Mouse (Mus musculus): ENCODE results near the gene Gnat2. TPM values are rescaled to one million over a fixed set of nuclear protein-coding genes. Genes with fewer than 3 reads are reported as not detected.

Gnat2 gene
- 0.44 and 0.86 TPM in 2 replicates for polyA plus RNA-seq (2016; fragmentation: Nextera tagmentation; extraction: Ambion mirVana)

DNA sequence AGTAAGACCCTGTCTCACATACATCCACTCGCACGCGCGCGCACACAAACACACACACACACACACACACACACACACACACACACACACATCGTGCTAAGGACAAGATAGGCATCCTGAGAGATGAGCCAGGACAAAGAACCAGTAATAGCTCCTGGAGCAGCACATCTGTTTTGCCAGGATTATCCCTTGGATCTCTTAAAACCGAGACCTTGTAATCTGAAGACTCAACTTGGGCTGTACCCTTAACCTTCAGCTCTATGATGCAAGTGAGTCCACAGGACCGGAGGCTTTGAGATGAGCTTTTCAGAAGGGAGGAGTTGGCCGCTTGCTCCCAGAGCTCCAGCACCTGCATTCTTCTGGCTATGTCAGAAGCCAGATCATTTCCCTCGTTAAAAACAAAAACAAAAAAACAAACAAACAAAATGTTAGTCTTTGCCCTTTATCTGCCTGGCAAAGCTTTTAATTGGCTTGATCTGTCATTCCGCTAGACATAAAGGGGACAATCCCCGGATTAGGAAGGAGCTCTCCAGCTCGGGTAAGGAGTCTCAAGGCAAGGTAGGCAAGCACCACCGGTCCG lies at the start of gene Gnat2:
Gene Gnat2 (plus strand): TSS at position 254 of the 580 bp plus-strand sequence.
- Histone ChIP-seq H3K4me1 (no peaks in the 10 kb centered on the region; the same call in 1 of the 2 replicates), H3K9me3 (no peaks in the 10 kb centered on the region), H3K36me3 (replicated peaks) (no peaks in the 10 kb centered on the region), H3K4me2 (no peak within 1 kb of the TSS), H3K4me3 (replicated peaks) (no peak within 1 kb of the TSS), H3K9ac (no peak within 1 kb of the TSS), H3K27ac (no peak within 1 kb of the TSS), H3K27me3 (peaks cover 20% of the 10 kb centered on the region; the same call in 1 of the 2 replicates)
- WGBS, result 55% methylated on average over 15 of the region's 15 CpGs
- ATAC-seq (ENCODE audit: low FRiP score), result no peak

DNA sequence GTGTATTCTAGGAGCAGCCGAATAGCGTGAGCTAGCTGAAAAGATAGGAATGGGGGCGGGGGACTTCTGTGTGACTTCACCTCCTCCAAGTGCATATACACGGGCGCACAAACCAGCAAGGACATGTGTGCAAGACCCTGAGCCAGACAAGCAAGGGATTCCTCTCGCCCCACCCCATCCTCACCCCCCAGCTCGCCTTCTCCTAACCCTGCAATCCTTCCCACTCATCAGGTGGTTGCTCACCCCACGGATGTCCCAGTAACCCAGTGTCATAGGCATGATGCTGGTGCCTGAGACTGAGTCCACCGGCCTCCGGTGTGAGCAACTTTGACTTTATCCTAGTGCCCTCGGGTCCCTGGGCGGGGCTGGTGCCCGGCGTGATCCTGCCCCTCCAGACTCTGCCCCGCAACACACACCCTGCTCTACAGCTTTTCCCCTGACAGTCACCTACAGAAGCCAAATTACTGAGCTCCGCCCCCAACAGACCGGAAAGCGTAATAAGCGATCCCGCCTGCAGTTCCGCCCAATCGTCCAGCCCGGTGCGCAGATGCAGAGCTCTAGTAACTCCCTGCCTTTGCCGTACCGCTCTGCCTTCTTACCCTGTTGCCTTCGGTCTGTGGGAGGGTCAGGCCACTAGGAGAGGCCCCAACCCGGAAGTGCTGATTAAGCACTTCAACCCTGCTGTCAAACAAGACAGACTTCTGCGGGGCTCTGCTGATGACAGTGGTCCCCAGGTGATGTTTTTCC lies 48.0 kb upstream of the Gnat2 start, which contains the start of gene Gstm4:
Gene Gstm4 (minus strand): TSS at position 501 of the 747 bp plus-strand sequence.
- Histone ChIP-seq H3K4me1 (peaks cover 11% of the 10 kb centered on the region), H3K4me3 (replicated peaks) (peak within 1 kb of the TSS; percentile 52), H3K9me3 (no peaks in the 10 kb centered on the region), H3K36me3 (replicated peaks) (no peaks in the 10 kb centered on the region), H3K4me2 (peak within 1 kb of the TSS; percentile 84), H3K27me3 (no peaks in the 10 kb centered on the region), H3K27ac (0 out of 2 replicates have a peak within 1 kb of the TSS, but pooled peaks have one; percentile 32), H3K9ac (peak within 1 kb of the TSS; percentile 63)
- WGBS, result 10% methylated on average over 29 of the region's 29 CpGs
- ATAC-seq (ENCODE audit: low FRiP score), result peak; percentile 85

DNA sequence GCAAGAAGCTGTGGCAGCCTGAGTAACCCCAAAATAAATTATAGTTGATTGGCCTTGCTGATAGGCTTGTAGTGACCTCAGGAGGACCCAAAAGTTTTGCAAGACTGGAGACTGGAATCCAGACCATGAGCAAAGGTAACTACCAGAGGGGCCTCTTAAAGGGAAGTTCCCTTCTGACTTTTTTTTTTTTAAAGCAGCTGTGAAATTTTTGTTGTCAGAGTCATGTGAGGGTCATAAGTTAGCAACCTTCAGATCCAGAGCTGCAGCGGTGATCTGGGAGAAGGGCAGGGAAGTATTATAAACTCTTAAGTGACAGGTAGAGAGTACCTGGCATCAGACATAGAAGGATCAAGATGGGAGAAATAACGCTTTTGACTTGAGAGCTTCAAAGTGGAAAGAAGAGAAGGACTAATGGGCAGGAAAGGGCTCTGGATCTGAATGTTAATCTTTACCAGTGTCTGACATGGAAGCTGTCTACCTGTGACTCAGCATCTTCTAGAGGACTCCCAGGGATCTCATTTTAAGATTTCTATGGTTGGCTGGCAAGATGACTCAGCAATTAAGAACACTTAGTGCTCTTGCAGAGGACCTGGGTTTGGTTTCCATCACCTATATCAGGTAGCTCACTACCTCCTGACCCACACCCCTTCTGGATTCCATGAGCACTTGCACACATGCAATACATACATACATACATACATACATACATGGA lies 45.5 kb upstream of the Gnat2 start:
- Histone ChIP-seq H3K4me3 (replicated peaks) (no peak overlapping the region), H3K27me3 (no peaks in the 10 kb centered on the region), H3K4me2 (no peak overlapping the region), H3K9me3 (no peaks in the 10 kb centered on the region), H3K36me3 (replicated peaks) (no peaks in the 10 kb centered on the region), H3K9ac (no peak overlapping the region), H3K27ac (no peak overlapping the region), H3K4me1 (peaks cover 11% of the 10 kb centered on the region)
- 94% methylated on average over 2 of the region's 2 CpGs for WGBS
- no peak for ATAC-seq (ENCODE audit: low FRiP score)

DNA sequence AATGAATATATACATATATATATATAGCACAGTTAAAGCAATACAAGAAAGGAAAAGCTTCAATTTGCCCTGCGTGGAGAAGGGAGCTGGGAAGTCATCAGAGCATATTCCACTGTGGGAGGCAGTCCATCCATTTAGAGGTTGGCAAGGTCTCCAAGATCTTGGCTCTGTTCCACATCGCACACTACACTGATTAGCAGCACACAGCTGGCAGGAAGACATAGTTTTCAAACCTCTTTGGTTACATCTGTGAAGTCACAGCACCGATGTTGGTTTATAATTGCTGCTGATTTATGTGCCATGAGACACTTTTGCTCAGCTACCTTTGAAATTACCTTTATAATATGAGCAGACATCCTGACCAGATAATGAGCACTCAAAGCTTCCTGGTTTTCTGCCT lies 44.3 kb upstream of the Gnat2 start:
- 83% methylated on average over 3 of the region's 3 CpGs for WGBS
- Histone ChIP-seq H3K36me3 (replicated peaks) (no peaks in the 10 kb centered on the region), H3K27me3 (no peaks in the 10 kb centered on the region), H3K27ac (no peak overlapping the region), H3K4me1 (peaks cover 11% of the 10 kb centered on the region), H3K4me3 (replicated peaks) (no peak overlapping the region), H3K9me3 (no peaks in the 10 kb centered on the region), H3K9ac (no peak overlapping the region), H3K4me2 (no peak overlapping the region)
- no peak for ATAC-seq (ENCODE audit: low FRiP score)

DNA sequence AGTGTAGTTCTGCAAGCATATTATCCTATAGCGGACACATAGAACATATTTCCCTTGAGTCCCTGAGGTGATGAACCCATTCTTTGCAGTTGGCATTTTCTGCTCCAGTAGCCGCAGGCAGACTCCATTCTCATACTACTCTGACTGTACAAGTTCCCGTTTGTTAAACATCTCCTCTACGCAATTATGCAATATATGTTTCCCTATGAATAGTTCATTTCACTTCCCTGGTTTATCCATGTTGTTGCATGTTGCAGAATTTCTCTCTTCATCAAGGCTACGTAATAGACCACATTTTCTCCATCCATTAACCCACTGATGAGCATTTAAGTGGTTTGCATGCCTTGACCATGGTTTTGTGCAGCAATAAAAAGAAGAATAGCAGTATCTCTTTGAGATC lies 42.1 kb upstream of the Gnat2 start:
- Histone ChIP-seq H3K4me2 (no peak overlapping the region), H3K4me1 (no peaks in the 10 kb centered on the region), H3K9me3 (no peaks in the 10 kb centered on the region), H3K27me3 (no peaks in the 10 kb centered on the region), H3K9ac (no peak overlapping the region), H3K4me3 (replicated peaks) (no peak overlapping the region), H3K36me3 (replicated peaks) (no peaks in the 10 kb centered on the region), H3K27ac (no peak overlapping the region)
- ATAC-seq (ENCODE audit: low FRiP score), result no peak
- WGBS, result 94% methylated on average over 5 of the region's 5 CpGs

DNA sequence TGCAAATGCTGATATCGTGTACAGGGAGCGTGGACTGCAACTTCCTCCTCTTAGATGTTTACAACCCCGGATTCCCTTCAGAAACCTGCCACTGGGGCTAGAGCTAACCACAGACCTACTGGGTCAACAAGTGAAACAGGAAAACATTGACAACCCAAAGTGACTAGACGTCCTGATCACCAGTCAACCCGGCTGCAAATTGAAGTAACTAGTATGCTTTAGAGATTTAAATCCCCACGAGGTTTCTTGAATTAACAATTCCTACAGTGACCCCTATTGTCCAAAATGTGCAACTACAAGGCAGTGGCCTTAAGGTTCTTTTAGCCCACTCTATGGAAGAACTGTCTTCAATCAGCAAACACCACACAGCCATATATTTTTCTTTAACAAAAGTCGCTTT lies 31.2 kb upstream of the Gnat2 start:
- 25% methylated on average over 7 of the region's 7 CpGs for WGBS
- no peak overlapping the region for H3K9ac ChIP-seq
- no peaks in the 10 kb centered on the region for H3K36me3 ChIP-seq (replicated peaks)
- H3K4me3 ChIP-seq (replicated peaks), result no peak overlapping the region
- H3K4me2 ChIP-seq, result no peak overlapping the region
- H3K9me3 ChIP-seq, result no peaks in the 10 kb centered on the region
- H3K27ac ChIP-seq, result no peak overlapping the region
- H3K4me1 ChIP-seq, result peaks cover 3% of the 10 kb centered on the region; the same call in 1 of the 2 replicates
- H3K27me3 ChIP-seq, result no peaks in the 10 kb centered on the region; the same call in 1 of the 2 replicates
- ATAC-seq (ENCODE audit: low FRiP score), result peak; percentile 36; the same call in 1 of the 2 replicates

DNA sequence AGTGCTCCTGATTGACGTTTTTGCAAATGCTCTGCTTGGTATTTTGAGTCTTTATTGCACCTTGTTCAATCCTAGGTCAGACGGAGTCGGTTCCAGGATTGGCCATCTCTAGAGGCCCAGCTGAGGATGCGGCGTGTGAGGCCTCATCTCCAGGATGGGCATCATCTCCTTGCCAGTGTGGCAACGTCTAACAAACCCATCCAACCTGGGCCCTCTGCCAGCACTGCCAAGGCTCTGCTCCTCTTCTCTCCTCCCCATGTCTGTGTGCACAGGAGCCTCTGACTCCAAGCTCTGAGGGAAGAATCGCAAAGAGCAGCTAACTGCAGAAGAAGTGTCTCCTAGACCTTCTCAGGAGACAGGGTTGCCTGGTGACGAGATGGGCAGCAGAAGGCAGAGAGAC lies 29.9 kb upstream of the Gnat2 start:
- Histone ChIP-seq H3K4me3 (replicated peaks) (no peak overlapping the region), H3K4me2 (no peak overlapping the region), H3K4me1 (peaks cover 3% of the 10 kb centered on the region; the same call in 1 of the 2 replicates), H3K36me3 (replicated peaks) (no peaks in the 10 kb centered on the region), H3K27ac (no peak overlapping the region), H3K9ac (no peak overlapping the region), H3K9me3 (no peaks in the 10 kb centered on the region), H3K27me3 (no peaks in the 10 kb centered on the region; the same call in 1 of the 2 replicates)
- 90% methylated on average over 8 of the region's 8 CpGs for WGBS
- no peak for ATAC-seq (ENCODE audit: low FRiP score)

DNA sequence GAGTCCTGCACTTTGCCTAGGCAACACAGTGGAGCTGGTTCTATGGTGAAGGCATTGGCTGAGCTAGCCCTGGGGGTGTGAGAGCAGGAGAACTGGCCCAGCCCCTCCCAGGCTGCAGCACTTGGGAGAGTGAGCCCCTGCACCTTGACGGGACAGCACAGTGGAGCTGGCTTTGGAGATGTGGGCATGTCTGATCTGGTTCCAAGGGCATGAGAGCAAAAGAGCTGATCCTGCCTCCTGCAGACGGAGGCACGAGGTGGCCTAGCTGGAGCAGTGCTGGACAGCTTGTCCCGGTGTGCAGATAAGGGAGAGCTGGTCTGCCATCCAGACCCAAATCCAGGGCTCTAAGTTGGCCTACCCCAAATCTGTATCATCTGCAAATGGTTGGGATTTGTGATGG lies 27.9 kb upstream of the Gnat2 start:
- Histone ChIP-seq H3K9me3 (no peaks in the 10 kb centered on the region), H3K36me3 (replicated peaks) (no peaks in the 10 kb centered on the region), H3K4me2 (no peak overlapping the region), H3K27ac (no peak overlapping the region), H3K4me3 (replicated peaks) (no peak overlapping the region), H3K4me1 (peaks cover 3% of the 10 kb centered on the region; the same call in 1 of the 2 replicates), H3K27me3 (no peaks in the 10 kb centered on the region; the same call in 1 of the 2 replicates), H3K9ac (no peak overlapping the region)
- 70% methylated on average over 4 of the region's 4 CpGs for WGBS
- no peak for ATAC-seq (ENCODE audit: low FRiP score)

DNA sequence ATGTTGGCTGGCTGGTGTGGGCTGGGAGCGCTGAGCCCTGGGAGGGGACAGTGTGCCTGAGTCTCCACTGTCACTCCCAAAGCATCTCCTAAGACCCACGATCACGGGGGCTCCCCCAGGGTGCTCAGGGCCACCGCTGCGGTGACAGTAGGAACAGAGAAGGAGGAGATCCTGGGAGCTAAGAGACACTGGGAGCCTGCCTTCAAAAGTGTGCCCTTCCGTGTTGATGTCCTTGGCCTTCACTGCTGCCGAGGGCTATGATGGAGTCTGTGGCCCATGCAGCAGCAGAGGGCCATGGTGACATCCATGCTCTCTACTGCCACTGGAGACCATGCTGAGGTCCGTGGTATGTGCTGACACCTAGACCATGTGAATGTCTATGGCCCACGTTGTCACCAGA lies 27.0 kb upstream of the Gnat2 start:
- no peak overlapping the region for H3K9ac ChIP-seq
- H3K9me3 ChIP-seq, result no peaks in the 10 kb centered on the region
- H3K4me1 ChIP-seq, result peaks cover 3% of the 10 kb centered on the region; the same call in 1 of the 2 replicates
- H3K27ac ChIP-seq, result no peak overlapping the region
- no peak overlapping the region for H3K4me2 ChIP-seq
- H3K36me3 ChIP-seq (replicated peaks), result no peaks in the 10 kb centered on the region
- no peak for ATAC-seq (ENCODE audit: low FRiP score)
- 90% methylated on average over 9 of the region's 9 CpGs for WGBS
- H3K4me3 ChIP-seq (replicated peaks), result no peak overlapping the region
- no peaks in the 10 kb centered on the region; the same call in 1 of the 2 replicates for H3K27me3 ChIP-seq

DNA sequence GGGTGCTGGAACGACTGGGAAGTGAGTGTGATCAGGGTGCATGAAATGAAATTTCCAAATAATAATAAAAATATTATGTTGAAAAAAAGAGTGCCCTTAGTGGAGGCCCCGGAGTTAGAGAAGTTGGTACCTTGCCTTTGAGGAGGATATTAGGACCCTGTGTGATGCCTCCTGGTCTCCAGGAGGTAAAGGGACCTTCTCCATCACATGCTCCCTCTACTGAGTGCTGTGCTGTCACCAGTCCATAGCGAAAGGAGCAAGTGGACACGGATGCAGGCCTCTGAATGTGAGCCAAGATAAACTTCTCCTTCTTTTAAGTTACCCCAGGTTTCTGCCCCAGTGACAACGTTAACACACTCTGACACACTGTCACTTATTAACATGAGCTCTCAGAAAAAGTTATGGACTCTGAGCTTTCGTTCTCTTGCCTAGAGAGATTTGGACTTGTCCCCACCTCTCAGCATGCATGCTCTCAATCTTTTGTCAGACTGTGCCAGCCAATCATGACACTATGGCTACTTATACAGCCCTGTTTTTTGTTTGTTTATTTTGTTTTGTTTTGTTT lies 25.1 kb upstream of the Gnat2 start:
- Histone ChIP-seq H3K4me2 (no peak overlapping the region), H3K4me3 (replicated peaks) (no peak overlapping the region), H3K4me1 (no peaks in the 10 kb centered on the region), H3K9me3 (no peaks in the 10 kb centered on the region), H3K27me3 (no peaks in the 10 kb centered on the region; the same call in 1 of the 2 replicates), H3K27ac (no peak overlapping the region), H3K9ac (no peak overlapping the region), H3K36me3 (replicated peaks) (no peaks in the 10 kb centered on the region)
- ATAC-seq (ENCODE audit: low FRiP score), result no peak
- WGBS, result 79% methylated on average over 6 of the region's 6 CpGs

DNA sequence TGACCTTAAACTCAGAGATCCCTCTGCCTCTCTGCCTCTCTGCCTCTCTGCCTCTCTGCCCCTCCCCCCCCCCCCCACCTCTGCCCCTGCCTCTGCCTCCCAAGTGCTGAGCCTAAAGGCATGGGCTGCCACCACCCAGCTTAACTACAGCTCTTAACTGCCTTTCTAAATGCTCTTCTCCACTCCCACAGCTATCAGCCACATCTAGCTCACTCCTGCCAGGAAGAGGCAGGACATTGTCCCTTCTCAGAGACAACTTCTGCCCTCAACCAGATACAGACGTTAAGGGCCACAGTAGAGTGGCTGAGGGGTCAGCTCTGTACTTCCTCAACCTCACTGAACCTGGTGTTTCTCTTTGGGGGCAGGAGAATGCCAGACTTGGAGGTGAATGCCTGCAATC lies 23.8 kb upstream of the Gnat2 start:
- WGBS, result 50% methylated on average over 1 of the region's 1 CpGs

More for the DNA sequence above, 23.8 kb upstream of the Gnat2 start:
- H3K9ac ChIP-seq, result no peak overlapping the region
- no peaks in the 10 kb centered on the region for H3K9me3 ChIP-seq
- ATAC-seq (ENCODE audit: low FRiP score), result no peak
- no peak overlapping the region for H3K27ac ChIP-seq
- H3K36me3 ChIP-seq (replicated peaks), result 0 out of 2 replicates have a peak, but pooled peaks cover 2% of the 10 kb centered on the region
- no peaks in the 10 kb centered on the region for H3K4me1 ChIP-seq
- no peaks in the 10 kb centered on the region; the same call in 1 of the 2 replicates for H3K27me3 ChIP-seq
- no peak overlapping the region for H3K4me3 ChIP-seq (replicated peaks)
- H3K4me2 ChIP-seq, result no peak overlapping the region
